Mouse (Mus musculus) adrenal gland, adult 18-20 months (tissue): ENCODE data around the gene Gm9903. TPM values are rescaled to one million over a fixed set of nuclear protein-coding genes. Genes with fewer than 3 reads are reported as not detected.

Experiments
- DNase-seq, 2 experiments: peaks; one replicate each; pipeline ENCODE4 v3.0.0; 2021 to 2022; ENCODE audit warnings: low spot score in 2 of 2
- total RNA-seq, 2 experiments: library from RNA; stranded (reverse); gene quantifications; 1 replicate in 1 of 2; 2 replicates in 1 of 2; pipeline ENCODE4 v1.2.3; 2021

Gm9903 gene
- total RNA-seq, 2 experiments from 2014 or later, result 0.17 to 0.22 TPM

GRCm38 (mm10) chr5:33638826-33639225, 9.1 kb downstream of the Gm9903 start:
- no peak for DNase-seq

- DNase-seq, result no peak
Measured at GRCm38 (mm10) chr5:33640652-33641051, 10.9 kb downstream of the Gm9903 start.

- DNase-seq, result no peak
Measured at GRCm38 (mm10) chr5:33651017-33651416, 21.3 kb downstream of the Gm9903 start.

- no peak for DNase-seq
Measured at GRCm38 (mm10) chr5:33651541-33651920, 21.8 kb downstream of the Gm9903 start.

GRCm38 (mm10) chr5:33651921-33652782, 22.4 kb downstream of the Gm9903 start, which contains the start of gene Slbp:
TSS of gene Slbp (minus strand) at chr5:33652574.
- peak; percentile 93 to 95 for DNase-seq

GRCm38 (mm10) chr5:33652783-33653173, 23.1 kb downstream of the Gm9903 start:
- DNase-seq, result no peak

- no peak for DNase-seq
Measured at GRCm38 (mm10) chr5:33654424-33654823, 24.7 kb downstream of the Gm9903 start.

GRCm38 (mm10) chr5:33655251-33655840, 25.6 kb downstream of the Gm9903 start:
- no peak for DNase-seq

GRCm38 (mm10) chr5:33656739-33657138, 27.0 kb downstream of the Gm9903 start:
- no peak for DNase-seq

- no peak for DNase-seq
Measured at GRCm38 (mm10) chr5:33657251-33657786, 27.6 kb downstream of the Gm9903 start.

- peak; percentile 92 to 94 for DNase-seq
Measured at GRCm38 (mm10) chr5:33657787-33658663, 28.3 kb downstream of the Gm9903 start, which contains the start of the genes Tacc3 and Tmem129. TSS of gene Tacc3 (plus strand) at chr5:33658128. TSS of gene Tmem129 (minus strand) at chr5:33658416.

- DNase-seq, result no peak
Measured at GRCm38 (mm10) chr5:33658664-33659050, 28.9 kb downstream of the Gm9903 start.

- DNase-seq, result no peak
Measured at GRCm38 (mm10) chr5:33668223-33668622, 38.5 kb downstream of the Gm9903 start.

- DNase-seq, result no peak
Measured at GRCm38 (mm10) chr5:33671659-33672058, 41.9 kb downstream of the Gm9903 start.

- DNase-seq, result no peak
Measured at GRCm38 (mm10) chr5:33674439-33674838, 44.7 kb downstream of the Gm9903 start.

- peak; percentile 30 to 53 for DNase-seq
Measured at GRCm38 (mm10) chr5:33675964-33676363, 46.2 kb downstream of the Gm9903 start.

GRCm38 (mm10) chr5:33678244-33678643, 48.5 kb downstream of the Gm9903 start:
- DNase-seq, result no peak

- no peak for DNase-seq
Measured at GRCm38 (mm10) chr5:33681044-33681443, 51.3 kb downstream of the Gm9903 start.
